Mouse (Mus musculus): ENCODE data around the gene Supt5. TPM values are rescaled to one million over a fixed set of nuclear protein-coding genes. Genes with fewer than 3 reads are reported as not detected.
A peak's percentile ranks its signal among the peaks of the same experiment; 100 is the strongest.

The Supt5 gene
- polyA plus RNA-seq, 1 experiment from 2014 or later = 31.5 TPM

GRCm38 (mm10) chr7:28268576-28268975 is 70.0 kb downstream of the Supt5 start:
- Histone ChIP-seq H3K27me3 (ENCODE audit: control insufficient read depth, insufficient read depth, low read length) (no peaks in the 10 kb centered on the region), H3K36me3 (ENCODE audit: control insufficient read depth, insufficient read depth, low read length) (no peaks in the 10 kb centered on the region), H3K4me1 (replicated peaks; ENCODE audit: control insufficient read depth, insufficient read depth) (no peaks in the 10 kb centered on the region), H3K9ac (ENCODE audit: low read length) (peak overlapping the region; percentile 90), H3K9me3 (ENCODE audit: control insufficient read depth, low read length) (no peaks in the 10 kb centered on the region), H3K4me3 (ENCODE audit: low read depth, low read length) (peak overlapping the region; percentile 72), H3K27ac (replicated peaks) (peak overlapping the region; percentile 86; the same call in 1 of the 2 replicates), H3K4me2 (replicated peaks; ENCODE audit: low read depth) (peak overlapping the region; percentile 71)
- 29% methylated on average over 16 of the region's 16 CpGs for WGBS
- no peak for TF ChIP-seq CTCF (IDR thresholded peaks at IDR 0.05; ENCODE audit: low read depth)
- no peak for TF ChIP-seq EP300 (optimal IDR thresholded peaks at IDR 0.05)
- no peak for ATAC-seq (ENCODE audit: low FRiP score, low TSS enrichment)
- no peak for DNase-seq (ENCODE audit: low spot score)

- H3K9ac ChIP-seq (ENCODE audit: low read length) = peak overlapping the region; percentile 90
Observed at GRCm38 (mm10) chr7:28268042-28268531, 70.5 kb downstream of the Supt5 start.

GRCm38 (mm10) chr7:28267129-28268041 is 71.2 kb downstream of the Supt5 start, which contains the start of gene Eid2:
Gene Eid2 (plus strand): TSS chr7:28267881.
- TF ChIP-seq CTCF (IDR thresholded peaks at IDR 0.05; ENCODE audit: low read depth) (peak; percentile 38; the same call in 1 of the 2 replicates), EP300 (optimal IDR thresholded peaks at IDR 0.05) (no peak)
- WGBS = 10% methylated on average over 41 of the region's 57 CpGs
- no peaks in the 10 kb centered on the region for H3K27me3 ChIP-seq (ENCODE audit: control insufficient read depth, insufficient read depth, low read length)
- H3K9ac ChIP-seq (ENCODE audit: low read length) = peak within 1 kb of the TSS; percentile 90
- peak; percentile 78 for ATAC-seq (ENCODE audit: low FRiP score, low TSS enrichment)
- H3K4me3 ChIP-seq (ENCODE audit: low read depth, low read length) = peak within 1 kb of the TSS; percentile 72
- no peaks in the 10 kb centered on the region for H3K36me3 ChIP-seq (ENCODE audit: control insufficient read depth, insufficient read depth, low read length)
- no peaks in the 10 kb centered on the region for H3K4me1 ChIP-seq (replicated peaks; ENCODE audit: control insufficient read depth, insufficient read depth)
- peak within 1 kb of the TSS; percentile 71 for H3K4me2 ChIP-seq (replicated peaks; ENCODE audit: low read depth)
- DNase-seq (ENCODE audit: low spot score) = peak; percentile 75
- no peaks in the 10 kb centered on the region for H3K9me3 ChIP-seq (ENCODE audit: control insufficient read depth, low read length)
- H3K27ac ChIP-seq (replicated peaks) = peak within 1 kb of the TSS; percentile 86

More at GRCm38 (mm10) chr7:28268042-28268531, 70.5 kb downstream of the Supt5 start:
- DNase-seq (ENCODE audit: low spot score) (peak; percentile 66), ATAC-seq (ENCODE audit: low FRiP score, low TSS enrichment) (peak; percentile 75)
- Histone ChIP-seq H3K27me3 (ENCODE audit: control insufficient read depth, insufficient read depth, low read length) (no peaks in the 10 kb centered on the region), H3K4me3 (ENCODE audit: low read depth, low read length) (peak overlapping the region; percentile 72), H3K4me1 (replicated peaks; ENCODE audit: control insufficient read depth, insufficient read depth) (no peaks in the 10 kb centered on the region), H3K4me2 (replicated peaks; ENCODE audit: low read depth) (peak overlapping the region; percentile 71), H3K36me3 (ENCODE audit: control insufficient read depth, insufficient read depth, low read length) (no peaks in the 10 kb centered on the region), H3K27ac (replicated peaks) (peak overlapping the region; percentile 86), H3K9me3 (ENCODE audit: control insufficient read depth, low read length) (no peaks in the 10 kb centered on the region)
- TF ChIP-seq EP300 (optimal IDR thresholded peaks at IDR 0.05) = no peak
- TF ChIP-seq CTCF (IDR thresholded peaks at IDR 0.05; ENCODE audit: low read depth) = no peak
- WGBS = 2% methylated on average over 30 of the region's 62 CpGs

- ATAC-seq (ENCODE audit: low FRiP score, low TSS enrichment) (no peak), DNase-seq (ENCODE audit: low spot score) (no peak)
- no peak overlapping the region for H3K27ac ChIP-seq (replicated peaks)
- no peaks in the 10 kb centered on the region for H3K9me3 ChIP-seq (ENCODE audit: control insufficient read depth, low read length)
- no peak overlapping the region for H3K9ac ChIP-seq (ENCODE audit: low read length)
- WGBS = 84% methylated on average over 13 of the region's 13 CpGs
- H3K4me1 ChIP-seq (replicated peaks; ENCODE audit: control insufficient read depth, insufficient read depth) = no peaks in the 10 kb centered on the region
- no peak overlapping the region for H3K4me3 ChIP-seq (ENCODE audit: low read depth, low read length)
- H3K27me3 ChIP-seq (ENCODE audit: control insufficient read depth, insufficient read depth, low read length) = no peaks in the 10 kb centered on the region
- H3K36me3 ChIP-seq (ENCODE audit: control insufficient read depth, insufficient read depth, low read length) = no peaks in the 10 kb centered on the region
- TF ChIP-seq CTCF (IDR thresholded peaks at IDR 0.05; ENCODE audit: low read depth) = no peak
- no peak for TF ChIP-seq EP300 (optimal IDR thresholded peaks at IDR 0.05)
- no peak overlapping the region for H3K4me2 ChIP-seq (replicated peaks; ENCODE audit: low read depth)
Observed at GRCm38 (mm10) chr7:28265391-28265790, 73.2 kb downstream of the Supt5 start.

Other genes starting within 250 kb of the Supt5 start
- gene 9530053A07Rik, start 209.3 kb downstream of the Supt5 start, polyA plus RNA-seq (2015; fragmentation: Nextera tagmentation; extraction: Ambion mirVana) = 0.08 and 0.12 TPM in 2 replicates
- gene Fbl, start 169.0 kb downstream of the Supt5 start, polyA plus RNA-seq (2015; fragmentation: Nextera tagmentation; extraction: Ambion mirVana) = 57.1 and 61.6 TPM in 2 replicates
- 4.6 and 5.7 TPM in 2 replicates for gene Dyrk1b, start 159.3 kb downstream of the Supt5 start, polyA plus RNA-seq (2015; fragmentation: Nextera tagmentation; extraction: Ambion mirVana)
- 4.5 and 4.8 TPM in 2 replicates for gene Eid2, start 70.9 kb downstream of the Supt5 start, polyA plus RNA-seq (2015; fragmentation: Nextera tagmentation; extraction: Ambion mirVana)
- 7.2 and 7.9 TPM in 2 replicates for gene Eid2b, start 61.0 kb downstream of the Supt5 start, polyA plus RNA-seq (2015; fragmentation: Nextera tagmentation; extraction: Ambion mirVana)
- gene Selenov, start 47.6 kb downstream of the Supt5 start, polyA plus RNA-seq (2015; fragmentation: Nextera tagmentation; extraction: Ambion mirVana) = 0.22 and 0.33 TPM in 2 replicates
- 0.92 and 0.96 TPM in 2 replicates for gene Dll3, start 36.5 kb downstream of the Supt5 start, polyA plus RNA-seq (2015; fragmentation: Nextera tagmentation; extraction: Ambion mirVana)
- gene Timm50, start 26.7 kb downstream of the Supt5 start, polyA plus RNA-seq (2015; fragmentation: Nextera tagmentation; extraction: Ambion mirVana) = 69.4 and 69.6 TPM in 2 replicates
- gene Rps16, start 11.9 kb upstream of the Supt5 start, polyA plus RNA-seq (2015; fragmentation: Nextera tagmentation; extraction: Ambion mirVana) = 880 and 955 TPM in 2 replicates
- gene Plekhg2, start 33.9 kb upstream of the Supt5 start, polyA plus RNA-seq (2015; fragmentation: Nextera tagmentation; extraction: Ambion mirVana) = 13.4 and 15.1 TPM in 2 replicates
- 29.1 and 29.4 TPM in 2 replicates for gene Zfp36, start 41.5 kb upstream of the Supt5 start, polyA plus RNA-seq (2015; fragmentation: Nextera tagmentation; extraction: Ambion mirVana)
- 27.5 and 28.3 TPM in 2 replicates for gene Med29, start 54.0 kb upstream of the Supt5 start, polyA plus RNA-seq (2015; fragmentation: Nextera tagmentation; extraction: Ambion mirVana)
- 35.9 and 38.6 TPM in 2 replicates for gene Paf1, start 54.2 kb upstream of the Supt5 start, polyA plus RNA-seq (2015; fragmentation: Nextera tagmentation; extraction: Ambion mirVana)
- 18.9 and 23.1 TPM in 2 replicates for gene Gmfg, start 98.7 kb upstream of the Supt5 start, polyA plus RNA-seq (2015; fragmentation: Nextera tagmentation; extraction: Ambion mirVana)
- gene Lrfn1, start 113.2 kb upstream of the Supt5 start, polyA plus RNA-seq (2015; fragmentation: Nextera tagmentation; extraction: Ambion mirVana) = 0.96 and 1.3 TPM in 2 replicates
- gene Ifnl2, start 171.7 kb upstream of the Supt5 start, polyA plus RNA-seq (2015; fragmentation: Nextera tagmentation; extraction: Ambion mirVana) = not detected in 2 replicates
- not detected in 2 replicates for gene Ifnl3, start 184.1 kb upstream of the Supt5 start, polyA plus RNA-seq (2015; fragmentation: Nextera tagmentation; extraction: Ambion mirVana)
- 87.1 and 87.6 TPM in 2 replicates for gene Sycn, start 202.1 kb upstream of the Supt5 start, polyA plus RNA-seq (2015; fragmentation: Nextera tagmentation; extraction: Ambion mirVana)
- gene Nccrp1, start 208.5 kb upstream of the Supt5 start, polyA plus RNA-seq (2015; fragmentation: Nextera tagmentation; extraction: Ambion mirVana) = 20.1 and 27.2 TPM in 2 replicates

All from stomach, postnatal 0 days (tissue).